ENCODE assay signal across 23 mouse cellular contexts in genomic region chr14:55697226-55697625, GRCm38 (mm10). TPM values are rescaled to one million over a fixed set of nuclear protein-coding genes. Genes with fewer than 3 reads are reported as not detected.
A peak's percentile ranks its signal among the peaks of the same experiment; 100 is the strongest.
DNase-seq lines count a peak whose midpoint lies in the region; ATAC-seq and TF ChIP-seq lines count a peak whose summit lies in the region.
"Had no signal": no experiment of that assay in that cellular context is flagged by ENCODE, and none has a peak within 500 bp of the region (broad histone marks: within the 10 kb centered on the region; RNA-seq: fewer than 3 reads in every experiment).

No protein-coding gene starts in this region.

- no peaks in the 10 kb centered on the region for H3K27me3 ChIP-seq in liver, embryonic 13.5 days
- no peaks in the 10 kb centered on the region for H3K27me3 ChIP-seq in liver, embryonic 12.5 days (replicated peaks)
- no peaks in the 10 kb centered on the region for H3K27me3 ChIP-seq in G1E (ENCODE audit: insufficient read depth, low read length)
- no peaks in the 10 kb centered on the region for H3K27me3 ChIP-seq in splenic B cell, adult 2 months (ENCODE audit: control insufficient read depth, insufficient read depth, low read length, poor library complexity, severe bottlenecking)
- H3K27me3 ChIP-seq: heart, embryonic 15.5 days; stomach, embryonic 15.5 days had no signal

- 42% methylated on average over 4 of the region's 4 CpGs for WGBS in liver, embryonic 13.5 days (ENCODE audit: insufficient replicate concordance)
- 43% methylated on average over 4 of the region's 4 CpGs for WGBS in liver, embryonic 12.5 days (ENCODE audit: insufficient replicate concordance)

- no peak for ATAC-seq in liver, embryonic 13.5 days (ENCODE audit: low read depth)
- no peak for ATAC-seq in liver, embryonic 12.5 days
- ATAC-seq in G1E (ENCODE audit: extremely low read depth, insufficient number of reproducible peaks, low FRiP score, poor library complexity, severe bottlenecking): peak; percentile 49
- peak; percentile 92 for ATAC-seq in granulocyte monocyte progenitor cell, adult 5-6 weeks (replicated peaks; ENCODE audit: poor library complexity, severe bottlenecking)
- ATAC-seq: forebrain, postnatal 0 days; hindbrain, postnatal 0 days; lung, postnatal 0 days had no signal

- no peak for TF ChIP-seq CTCF in G1E (IDR thresholded peaks at IDR 0.05; ENCODE audit: low read depth, low read length)

- H3K4me1 ChIP-seq in liver, embryonic 13.5 days (replicated peaks): 0 out of 2 replicates have a peak, but pooled peaks cover 3% of the 10 kb centered on the region
- H3K4me1 ChIP-seq in liver, embryonic 12.5 days: 0 out of 2 replicates have a peak, but pooled peaks cover 5% of the 10 kb centered on the region
- H3K4me1 ChIP-seq in G1E (ENCODE audit: insufficient read depth, low read depth, low read length): peaks cover 26% of the 10 kb centered on the region
- H3K4me1 ChIP-seq: forebrain, embryonic 10.5 days; heart, embryonic 15.5 days; limb, embryonic 10.5 days; stomach, embryonic 15.5 days had no signal

- H3K36me3 ChIP-seq in liver, embryonic 13.5 days: no peaks in the 10 kb centered on the region
- no peaks in the 10 kb centered on the region for H3K36me3 ChIP-seq in liver, embryonic 12.5 days
- H3K36me3 ChIP-seq in G1E (replicated peaks): peaks cover 29% of the 10 kb centered on the region
- no peaks in the 10 kb centered on the region for H3K36me3 ChIP-seq in splenic B cell, adult 2 months (ENCODE audit: control insufficient read depth, insufficient read depth, low read length, poor library complexity, severe bottlenecking)
- H3K36me3 ChIP-seq: forebrain, embryonic 10.5 days; heart, embryonic 15.5 days; limb, embryonic 10.5 days; stomach, embryonic 15.5 days had no signal

- H3K27ac ChIP-seq in liver, embryonic 13.5 days: peak overlapping the region; percentile 45; the same call in 1 of the 2 replicates
- no peak overlapping the region for H3K27ac ChIP-seq in liver, embryonic 12.5 days
- H3K27ac ChIP-seq: forebrain, embryonic 10.5 days; heart, embryonic 15.5 days; hindbrain, postnatal 0 days; limb, embryonic 10.5 days; stomach, embryonic 15.5 days had no signal

- no peak for DNase-seq in liver, embryonic 13.5 days
- DNase-seq in G1E (ENCODE audit: low spot score): peak; percentile 45
- peak; percentile 29 for DNase-seq in splenic B cell, adult 2 months (ENCODE audit: low read depth, low spot score)
- no peak for DNase-seq in layer of hippocampus, adult 8-10 months (ENCODE audit: low spot score in 2 of 2)
- DNase-seq in thymus, postnatal 0 days (ENCODE audit: low spot score): no peak
- DNase-seq: adrenal gland, postnatal 36 days; cerebellum, adult 2 months; cerebellum, postnatal 36 days; forebrain, postnatal 0 days; kidney, adult 11 months; kidney, postnatal 10 days; spleen, adult 18-20 months; thymus, adult 18-20 months had no signal

- no peak overlapping the region for H3K9ac ChIP-seq in liver, embryonic 13.5 days
- no peak overlapping the region for H3K9ac ChIP-seq in liver, embryonic 12.5 days
- H3K9ac ChIP-seq: forebrain, postnatal 0 days; heart, embryonic 15.5 days; stomach, embryonic 15.5 days had no signal

- peaks cover 3% of the 10 kb centered on the region; the same call in 1 of the 2 replicates for H3K9me3 ChIP-seq in liver, embryonic 13.5 days (replicated peaks)
- no peaks in the 10 kb centered on the region for H3K9me3 ChIP-seq in liver, embryonic 12.5 days (replicated peaks)
- peaks cover 10% of the 10 kb centered on the region for H3K9me3 ChIP-seq in G1E (replicated peaks)
- H3K9me3 ChIP-seq: heart, embryonic 15.5 days; limb, embryonic 10.5 days; stomach, embryonic 15.5 days had no signal

- no peak overlapping the region for H3K4me3 ChIP-seq in liver, embryonic 13.5 days (replicated peaks)
- H3K4me3 ChIP-seq in liver, embryonic 12.5 days: no peak overlapping the region
- H3K4me3 ChIP-seq in G1E (ENCODE audit: low read depth, low read length): peak overlapping the region; percentile 55
- H3K4me3 ChIP-seq: forebrain, embryonic 10.5 days; heart, embryonic 15.5 days; limb, embryonic 10.5 days; stomach, embryonic 15.5 days had no signal

- H3K4me2 ChIP-seq in liver, embryonic 13.5 days: no peak overlapping the region
- no peak overlapping the region for H3K4me2 ChIP-seq in liver, embryonic 12.5 days
- H3K4me2 ChIP-seq: heart, embryonic 15.5 days; midbrain, embryonic 11.5 days; stomach, embryonic 15.5 days had no signal

RNA-seq across cellular contexts. Expression of gene Tinf2, which starts 15.6 kb away (rescaled TPM):
- polyA plus RNA-seq in liver, embryonic 13.5 days (2015; fragmentation: Nextera tagmentation; extraction: Ambion mirVana): 21.1 and 26.3 TPM in 2 replicates
- 31.9 and 32.2 TPM in 2 replicates for polyA plus RNA-seq in liver, embryonic 12.5 days (2016; fragmentation: Nextera tagmentation; extraction: Ambion mirVana)
- 51.4 and 55.1 TPM in 2 replicates for total RNA-seq in G1E (2014; fragmentation: Nextera tagmentation)
- 42.4 and 42.7 TPM in 2 replicates for total RNA-seq in G1E (2017)
- 41.7 and 44.2 TPM in 2 replicates for polyA plus RNA-seq in G1E (2012)
- 19.0 and 24.0 TPM in 2 replicates for total RNA-seq in granulocyte monocyte progenitor cell, adult 5-6 weeks (2014; fragmentation: Nextera tagmentation)
- total RNA-seq in granulocyte monocyte progenitor cell, adult 5-6 weeks (2017): 25.7 and 27.0 TPM in 2 replicates
- 10 to 100 TPM; 12.2 to 20.8 (median 16.0) TPM for total RNA-seq in layer of hippocampus, adult 8-10 months (2022)
- polyA plus RNA-seq in thymus, postnatal 0 days (2015; fragmentation: Nextera tagmentation; extraction: Ambion mirVana): 55.4 and 57.7 TPM in 2 replicates

RNA-seq across cellular contexts. Expression of gene Tgm1, which starts 16.5 kb away (rescaled TPM):
- 1.5 and 2.0 TPM in 2 replicates for polyA plus RNA-seq in liver, embryonic 13.5 days (2015; fragmentation: Nextera tagmentation; extraction: Ambion mirVana)
- 1.6 and 2.1 TPM in 2 replicates for polyA plus RNA-seq in liver, embryonic 12.5 days (2016; fragmentation: Nextera tagmentation; extraction: Ambion mirVana)
- total RNA-seq in G1E (2014; fragmentation: Nextera tagmentation): 10.5 and 11.5 TPM in 2 replicates
- 11.7 and 13.1 TPM in 2 replicates for total RNA-seq in G1E (2017)
- polyA plus RNA-seq in G1E (2012): 26.6 and 31.1 TPM in 2 replicates
- total RNA-seq in granulocyte monocyte progenitor cell, adult 5-6 weeks (2014; fragmentation: Nextera tagmentation): 0.85 and 1.8 TPM in 2 replicates
- 1.4 and 4.3 TPM in 2 replicates for total RNA-seq in granulocyte monocyte progenitor cell, adult 5-6 weeks (2017)
- total RNA-seq in layer of hippocampus, adult 8-10 months (2022): 1 to 10 TPM in 2 of 4 experiments, not detected in 2; 5.4 to 8.2 TPM
- polyA plus RNA-seq in thymus, postnatal 0 days (2015; fragmentation: Nextera tagmentation; extraction: Ambion mirVana): 2.0 and 3.0 TPM in 2 replicates
- total RNA-seq: layer of hippocampus, adult 18-20 months had no signal

RNA-seq across cellular contexts. Expression of gene Rabggta, which starts 24.8 kb away (rescaled TPM):
- polyA plus RNA-seq in liver, embryonic 13.5 days (2015; fragmentation: Nextera tagmentation; extraction: Ambion mirVana): 12.9 and 14.7 TPM in 2 replicates
- polyA plus RNA-seq in liver, embryonic 12.5 days (2016; fragmentation: Nextera tagmentation; extraction: Ambion mirVana): 18.3 and 18.9 TPM in 2 replicates
- total RNA-seq in G1E (2014; fragmentation: Nextera tagmentation) (11.9 and 12.4 TPM in 2 replicates), G1E (2017) (15.2 and 17.3 TPM in 2 replicates)
- 19.3 and 27.6 TPM in 2 replicates for polyA plus RNA-seq in G1E (2012)
- 17.9 and 20.4 TPM in 2 replicates for total RNA-seq in granulocyte monocyte progenitor cell, adult 5-6 weeks (2014; fragmentation: Nextera tagmentation)
- total RNA-seq in granulocyte monocyte progenitor cell, adult 5-6 weeks (2017): 8.5 and 12.8 TPM in 2 replicates
- 10 to 100 TPM; 42.8 to 53.5 (median 44.8) TPM for total RNA-seq in layer of hippocampus, adult 8-10 months (2022)
- 32.2 and 39.4 TPM in 2 replicates for polyA plus RNA-seq in thymus, postnatal 0 days (2015; fragmentation: Nextera tagmentation; extraction: Ambion mirVana)

RNA-seq across cellular contexts. Expression of gene Nedd8, which starts 25.3 kb away (rescaled TPM):
- 325 TPM in 2 replicates for polyA plus RNA-seq in liver, embryonic 13.5 days (2015; fragmentation: Nextera tagmentation; extraction: Ambion mirVana)
- 322 and 329 TPM in 2 replicates for polyA plus RNA-seq in liver, embryonic 12.5 days (2016; fragmentation: Nextera tagmentation; extraction: Ambion mirVana)
- total RNA-seq in G1E (2014; fragmentation: Nextera tagmentation) (234 and 266 TPM in 2 replicates), G1E (2017) (488 and 566 TPM in 2 replicates)
- polyA plus RNA-seq in G1E (2012): 112 and 128 TPM in 2 replicates
- total RNA-seq in granulocyte monocyte progenitor cell, adult 5-6 weeks (2014; fragmentation: Nextera tagmentation): 364 and 474 TPM in 2 replicates
- 274 and 353 TPM in 2 replicates for total RNA-seq in granulocyte monocyte progenitor cell, adult 5-6 weeks (2017)
- 100 to 1,000 TPM; 290 to 309 (median 300) TPM for total RNA-seq in layer of hippocampus, adult 8-10 months (2022)
- 529 and 550 TPM in 2 replicates for polyA plus RNA-seq in thymus, postnatal 0 days (2015; fragmentation: Nextera tagmentation; extraction: Ambion mirVana)

RNA-seq across cellular contexts. Expression of gene Gmpr2, which starts 25.5 kb away (rescaled TPM):
- polyA plus RNA-seq in liver, embryonic 13.5 days (2015; fragmentation: Nextera tagmentation; extraction: Ambion mirVana): 29.6 and 33.0 TPM in 2 replicates
- polyA plus RNA-seq in liver, embryonic 12.5 days (2016; fragmentation: Nextera tagmentation; extraction: Ambion mirVana): 36.8 and 39.1 TPM in 2 replicates
- 27.7 and 30.8 TPM in 2 replicates for total RNA-seq in G1E (2014; fragmentation: Nextera tagmentation)
- 40.5 and 42.7 TPM in 2 replicates for total RNA-seq in G1E (2017)
- 20.0 and 24.7 TPM in 2 replicates for polyA plus RNA-seq in G1E (2012)
- 33.9 and 37.7 TPM in 2 replicates for total RNA-seq in granulocyte monocyte progenitor cell, adult 5-6 weeks (2014; fragmentation: Nextera tagmentation)
- 47.1 and 57.0 TPM in 2 replicates for total RNA-seq in granulocyte monocyte progenitor cell, adult 5-6 weeks (2017)
- total RNA-seq in layer of hippocampus, adult 8-10 months (2022): 10 to 100 TPM; 25.2 to 31.1 (median 28.6) TPM
- polyA plus RNA-seq in thymus, postnatal 0 days (2015; fragmentation: Nextera tagmentation; extraction: Ambion mirVana): 67.1 and 71.3 TPM in 2 replicates

Comparison
In these comparisons a context has a peak if more than half of its experiments do, and no peak if none do; other contexts are left out.
1. ATAC-seq: peak in G1E (single experiment) and granulocyte monocyte progenitor cell, adult 5-6 weeks (single experiment); none in liver, embryonic 13.5 days (single experiment) and liver, embryonic 12.5 days (single experiment).
2. DNase-seq: peak in G1E (single experiment) and splenic B cell, adult 2 months (single experiment); none in liver, embryonic 13.5 days (single experiment), layer of hippocampus, adult 8-10 months (0 of 2) and thymus, postnatal 0 days (single experiment).